Mouse (Mus musculus) left cerebral cortex, postnatal 14 days (tissue): ENCODE results near the gene Btnl10. TPM values are rescaled to one million over a fixed set of nuclear protein-coding genes. Genes with fewer than 3 reads are reported as not detected.

ENCODE experiments used
- DNase-seq, 2 experiments: peaks; one replicate each; pipeline ENCODE4 v3.0.0; 2021 to 2022; ENCODE audit warnings: low spot score in 2 of 2, mixed read lengths in 1 of 2
- intact Hi-C: fragments of 180-260 bp; cut with DNase I; formaldehyde crosslinking; loops from one replicate; pipeline ENCODE4 v1.15.1; 2025
- total RNA-seq, 2 experiments: library from RNA; stranded (reverse); gene quantifications; 2 replicates each; pipeline ENCODE4 v1.2.3; 2021

The Btnl10 gene
- total RNA-seq, 2 experiments from 2014 or later: not detected

DNA sequence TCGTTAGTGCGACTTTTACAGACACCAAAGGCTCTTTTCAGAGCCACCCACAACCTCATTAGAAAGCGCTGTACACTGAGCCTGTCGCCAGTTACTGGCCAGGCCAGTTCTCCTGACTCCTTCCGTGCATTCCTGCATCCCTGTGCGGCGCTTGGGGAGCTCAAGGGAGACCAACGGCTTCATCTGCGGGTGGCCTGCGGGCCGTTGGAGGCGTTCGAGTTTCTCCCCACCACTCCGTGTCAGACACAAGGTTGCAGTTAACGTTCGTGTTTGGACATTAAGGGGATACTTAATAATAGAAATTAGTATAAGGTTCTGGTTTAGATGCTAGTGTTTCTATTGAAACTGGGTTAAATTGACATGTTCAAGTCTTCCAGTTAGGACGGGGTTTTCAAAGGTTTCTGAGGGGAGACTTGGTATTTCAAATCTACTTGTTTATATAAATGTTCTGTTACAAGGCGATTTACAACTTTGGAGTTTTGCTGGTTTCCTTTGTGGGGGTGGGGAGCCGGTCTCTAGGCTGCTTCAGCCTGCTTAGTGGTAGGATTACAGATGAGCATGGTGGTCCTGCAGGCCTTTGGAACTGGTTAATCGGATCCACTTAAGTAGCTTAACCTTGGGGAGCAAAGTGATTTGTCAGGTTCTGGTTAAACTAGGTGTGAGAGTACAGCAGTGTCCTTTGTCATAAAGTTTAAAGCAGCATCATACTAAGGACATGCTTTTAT is 37.6 kb downstream of the Btnl10 start:
- intact Hi-C loops: no loop called here
- DNase-seq: no peak

DNA sequence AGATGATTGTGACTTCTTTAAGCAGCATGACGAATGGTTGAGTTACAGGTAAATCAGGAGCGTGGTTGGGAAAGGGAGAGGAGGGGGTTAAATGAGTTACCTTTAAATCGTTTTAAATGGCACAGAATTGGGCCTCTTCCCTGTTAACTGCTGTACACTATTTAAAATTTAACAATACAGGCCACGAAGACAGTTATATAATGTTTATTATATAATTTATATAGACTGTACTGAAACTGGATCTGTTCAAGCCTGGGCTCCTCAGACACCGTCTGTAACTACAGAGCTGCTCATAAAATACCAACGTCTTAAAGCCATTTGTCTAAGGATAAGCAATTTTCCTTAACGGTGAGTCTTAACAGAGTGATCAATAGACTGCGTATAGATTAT is 38.2 kb downstream of the Btnl10 start:
- intact Hi-C loops: no loop called here
- DNase-seq: no peak

DNA sequence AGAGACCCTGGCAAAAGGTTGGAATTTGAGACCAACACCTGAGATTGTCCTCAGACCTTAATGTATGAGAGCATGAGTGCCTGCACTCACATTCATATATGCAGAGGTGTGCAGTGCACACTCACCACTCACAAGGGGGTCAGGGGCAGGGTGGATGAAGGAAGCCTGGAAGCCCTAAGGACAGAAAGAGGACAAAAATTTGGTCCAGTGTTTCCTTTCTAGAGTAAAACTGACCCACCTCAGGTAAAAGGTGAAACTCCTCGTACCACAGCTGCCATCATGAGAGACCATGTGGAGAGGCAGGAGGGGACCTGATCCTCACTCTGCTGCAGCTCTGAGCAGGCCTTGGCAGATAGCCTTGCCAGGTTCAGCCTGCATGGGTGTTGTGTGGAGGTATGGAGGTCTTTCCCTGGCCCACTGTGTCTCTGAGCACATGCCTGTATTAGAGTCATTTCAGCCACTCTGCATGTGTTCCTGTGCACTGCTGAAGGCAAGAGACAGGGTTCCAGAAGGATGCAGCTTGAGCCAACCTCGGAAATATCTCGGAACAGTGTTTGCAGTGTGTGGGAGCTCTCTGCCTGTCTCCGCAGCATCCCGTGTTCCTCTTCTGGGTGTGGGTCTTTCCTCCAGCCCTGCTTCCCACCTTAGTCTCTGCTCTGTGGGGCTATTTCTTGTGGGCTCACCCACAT is 39.7 kb downstream of the Btnl10 start:
- intact Hi-C loops: no loop called here
- peak in 1 of 2 experiments; percentile 49 for DNase-seq

DNA sequence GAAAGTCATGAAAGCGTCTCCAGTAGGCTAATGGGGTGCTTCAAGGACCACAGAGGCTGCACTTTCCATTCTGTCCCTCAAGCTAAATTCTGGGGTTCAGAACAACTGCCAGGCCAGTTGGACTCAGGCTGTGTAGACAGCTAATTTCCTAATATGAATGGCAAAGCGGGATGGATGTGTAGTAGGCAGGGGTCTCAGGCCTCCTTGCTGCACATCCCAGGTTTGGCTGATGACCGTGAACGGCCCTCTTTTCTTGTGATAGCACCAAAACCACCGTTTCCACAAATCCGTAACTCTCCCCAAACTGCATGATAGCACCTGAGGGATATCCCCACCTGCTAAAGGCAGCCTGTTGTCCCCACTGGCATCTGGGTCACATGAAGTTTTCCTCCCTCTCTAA is 40.8 kb downstream of the Btnl10 start:
- intact Hi-C loops: no loop called here
- no peak for DNase-seq

DNA sequence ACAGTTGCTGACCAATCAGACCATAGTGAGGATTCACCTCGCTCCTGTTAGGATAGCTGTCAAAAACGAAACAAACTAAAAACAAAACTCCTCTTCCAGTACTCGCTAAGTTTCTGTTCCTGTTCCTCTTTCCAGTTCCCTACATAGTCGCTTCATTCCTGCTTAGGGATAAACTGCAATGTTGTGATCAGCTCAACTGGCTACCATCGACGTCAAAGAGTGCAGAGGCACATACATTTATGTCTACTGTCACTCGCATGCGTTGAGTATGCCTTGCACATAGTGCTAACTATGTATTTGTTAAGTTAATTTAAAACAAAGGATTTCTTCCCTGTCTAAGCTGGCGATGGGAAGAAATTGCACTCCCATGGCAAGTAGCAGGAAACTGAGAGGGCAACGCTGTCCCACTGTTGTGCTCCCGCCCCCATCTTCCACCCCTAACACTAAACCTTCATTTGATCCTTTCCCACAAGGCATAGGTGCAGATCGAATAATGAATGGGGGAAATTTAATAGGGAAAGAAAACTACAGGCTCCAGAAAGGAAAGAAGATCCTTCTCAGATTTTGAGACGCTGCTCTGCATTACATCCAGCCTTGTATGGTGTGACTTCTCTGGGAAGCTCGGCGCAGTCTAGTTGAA is 41.6 kb downstream of the Btnl10 start:
- intact Hi-C loops: no loop called here
- DNase-seq: no peak

DNA sequence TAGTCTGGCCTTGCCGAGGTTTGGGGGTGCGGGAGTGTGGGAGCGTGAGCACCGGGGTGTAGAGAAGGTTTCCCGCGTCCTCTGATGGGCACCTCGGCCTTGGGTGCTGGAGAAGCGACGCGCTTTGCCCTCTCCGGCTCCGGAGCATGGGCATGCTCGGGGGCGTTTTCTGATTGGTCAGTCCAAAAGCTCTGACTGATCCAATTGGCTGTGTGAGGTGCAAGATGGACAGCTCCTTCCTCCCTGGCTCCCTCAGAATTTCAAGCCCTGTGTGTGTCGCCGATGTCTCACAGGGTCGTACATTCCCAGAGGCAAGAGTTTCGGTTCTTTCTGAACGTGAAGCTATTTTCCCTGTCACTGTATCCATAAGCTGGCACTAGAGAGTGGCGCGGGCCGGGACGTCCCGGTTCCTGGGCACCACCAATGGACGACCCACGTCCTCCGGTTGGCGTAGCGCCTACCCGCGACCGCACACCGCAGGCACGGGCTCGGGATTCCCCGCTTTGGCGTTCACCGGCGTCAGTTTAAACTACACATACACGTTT is 42.3 kb downstream of the Btnl10 start:
- intact Hi-C loops: loop anchor here (10.0 kb wide), 1 partner anchor 335 kb away; the partner anchor contains the start of gene Wnt3a
- peak; percentile 73 to 80 for DNase-seq

DNA sequence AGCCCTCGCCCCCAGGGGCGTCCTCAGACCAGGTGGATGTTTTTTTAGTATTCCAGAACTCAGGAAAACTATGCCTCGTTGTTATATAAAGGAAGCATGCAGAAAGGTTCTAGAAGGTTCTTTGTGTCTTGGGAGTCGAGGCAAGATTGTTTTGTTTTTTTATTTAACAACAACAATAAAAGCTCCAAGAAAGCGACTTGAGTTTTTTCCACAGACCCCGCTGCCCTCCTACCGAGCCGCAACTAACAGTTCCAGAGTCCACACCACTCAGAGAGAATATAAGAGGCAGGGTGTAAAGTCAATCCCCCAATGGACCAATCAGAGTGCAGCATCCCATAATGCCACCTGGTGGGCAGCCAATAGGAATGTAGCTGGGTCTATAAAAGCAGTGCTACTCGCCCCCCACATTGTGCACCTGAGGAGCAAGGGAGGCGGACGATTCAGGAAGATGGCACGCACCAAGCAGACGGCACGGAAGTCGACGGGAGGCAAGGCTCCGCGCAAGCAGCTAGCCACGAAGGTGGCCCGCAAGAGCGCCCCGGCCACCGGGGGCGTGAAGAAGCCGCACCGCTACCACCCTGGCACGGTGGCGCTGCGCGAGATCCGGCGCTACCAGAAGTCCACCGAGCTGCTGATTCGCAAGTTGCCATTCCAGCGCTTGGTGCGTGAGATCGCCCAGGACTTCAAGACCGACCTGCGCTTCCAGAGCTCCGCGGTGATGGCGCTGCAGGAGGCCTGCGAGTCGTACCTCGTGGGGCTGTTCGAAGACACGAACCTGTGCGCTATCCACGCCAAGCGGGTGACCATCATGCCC is 43.9 kb downstream of the Btnl10 start:
- intact Hi-C loops: loop anchor here (10.0 kb wide), 1 partner anchor 333 kb away; the partner anchor contains the start of gene Wnt3a
- DNase-seq: no peak

DNA sequence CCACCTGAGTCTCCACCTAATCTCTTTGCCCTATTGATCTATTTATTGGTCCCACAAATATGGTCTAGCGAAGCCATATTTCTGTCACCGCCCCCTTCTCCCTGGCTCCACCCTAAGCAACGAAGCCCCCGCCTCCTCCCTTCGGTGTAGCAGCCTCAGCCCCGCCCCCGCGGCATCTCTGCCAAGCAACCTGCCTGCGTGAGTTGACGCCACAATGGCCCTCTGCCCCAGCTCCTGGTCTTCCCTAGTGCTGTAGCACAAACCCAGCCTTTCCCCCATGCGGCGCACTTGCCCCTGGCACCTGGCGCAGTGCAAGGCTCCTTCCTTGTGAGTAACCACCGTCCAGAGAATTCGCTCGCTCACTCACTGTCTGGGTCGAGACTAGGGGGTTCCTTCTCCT is 45.8 kb downstream of the Btnl10 start:
- no peak for DNase-seq
- intact Hi-C loops: loop anchor here (10.0 kb wide), 1 partner anchor 331 kb away; the partner anchor contains the start of gene Wnt3a

DNA sequence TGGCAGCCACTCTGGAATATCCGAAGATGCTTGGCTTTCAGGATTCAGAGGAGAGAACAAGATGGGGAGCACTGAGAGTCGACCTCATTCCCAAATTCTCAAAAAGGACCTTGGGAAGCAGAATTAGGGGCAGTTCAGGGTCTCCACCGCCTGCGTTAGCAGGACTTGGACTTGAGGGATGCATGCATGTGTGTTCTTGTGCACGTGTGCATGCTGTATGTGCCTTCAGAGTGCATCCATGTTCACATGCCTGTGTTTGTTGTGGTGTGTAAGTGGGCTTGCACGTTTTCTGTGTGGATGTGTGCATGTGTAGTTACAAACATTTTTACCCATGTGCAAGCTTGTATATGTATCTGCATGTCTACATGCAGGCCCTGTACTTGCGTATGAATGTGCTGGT is 46.5 kb downstream of the Btnl10 start:
- no peak for DNase-seq
- intact Hi-C loops: loop anchor here (10.0 kb wide), 1 partner anchor 331 kb away; the partner anchor contains the start of gene Wnt3a

DNA sequence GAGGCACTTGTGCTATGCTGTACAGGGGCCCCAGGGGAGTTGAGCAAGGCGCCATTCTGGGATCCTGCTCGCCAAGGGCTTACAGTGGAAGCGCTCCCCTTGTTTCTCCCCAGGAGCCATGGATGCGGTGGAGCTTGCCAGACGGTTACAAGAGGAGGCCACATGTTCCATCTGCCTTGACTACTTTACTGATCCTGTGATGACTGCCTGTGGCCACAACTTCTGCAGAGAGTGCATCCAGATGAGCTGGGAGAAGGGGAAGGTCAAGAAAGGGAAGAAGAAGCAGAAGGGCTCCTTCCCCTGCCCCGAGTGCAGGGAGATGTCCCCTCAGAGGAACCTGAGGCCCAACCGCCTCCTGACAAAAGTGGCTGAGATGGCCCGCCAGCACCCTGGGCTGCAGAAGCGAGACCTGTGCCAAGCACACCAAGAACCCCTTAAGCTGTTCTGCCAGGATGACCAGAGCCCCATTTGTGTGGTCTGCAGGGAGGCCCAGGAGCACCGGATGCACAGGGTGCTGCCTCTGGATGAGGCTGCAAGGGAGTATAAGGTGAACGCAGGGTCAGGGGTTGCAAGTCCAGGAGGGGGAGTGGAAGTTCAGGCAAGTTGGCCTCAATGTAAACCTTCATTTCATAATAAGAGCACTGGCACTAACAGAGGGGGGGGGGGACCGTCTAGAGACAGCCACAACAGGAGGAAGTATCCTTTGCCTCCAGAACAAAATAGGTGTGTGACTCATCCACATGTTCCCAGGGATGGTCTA is 47.5 kb downstream of the Btnl10 start:
- intact Hi-C loops: loop anchor here (10.0 kb wide), 1 partner anchor 330 kb away; the partner anchor contains the start of gene Wnt3a

DNA sequence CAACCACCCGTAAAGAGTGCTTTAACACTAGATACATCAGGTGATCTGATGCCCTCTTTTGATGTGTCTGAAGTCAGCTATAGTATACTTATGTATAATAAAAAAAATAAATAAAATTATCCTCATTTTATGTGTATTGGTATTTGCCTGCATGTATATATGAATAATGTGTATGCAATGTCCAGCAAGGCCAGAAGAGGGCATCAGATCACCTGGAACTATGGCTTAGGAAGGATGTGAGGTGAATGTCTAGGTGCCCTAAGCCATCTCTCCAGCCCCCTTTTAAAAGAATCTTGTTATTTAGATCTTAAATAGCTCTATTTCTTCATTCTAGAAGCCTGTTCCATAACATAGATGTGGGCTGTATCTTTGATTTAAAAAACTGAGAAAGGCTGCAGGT is 49.6 kb downstream of the Btnl10 start:
- DNase-seq: no peak
- intact Hi-C loops: loop anchor here (10.0 kb wide), 1 partner anchor 327 kb away; the partner anchor contains the start of gene Wnt3a

More for the DNA sequence above, 47.5 kb downstream of the Btnl10 start:
- DNase-seq: no peak

DNA sequence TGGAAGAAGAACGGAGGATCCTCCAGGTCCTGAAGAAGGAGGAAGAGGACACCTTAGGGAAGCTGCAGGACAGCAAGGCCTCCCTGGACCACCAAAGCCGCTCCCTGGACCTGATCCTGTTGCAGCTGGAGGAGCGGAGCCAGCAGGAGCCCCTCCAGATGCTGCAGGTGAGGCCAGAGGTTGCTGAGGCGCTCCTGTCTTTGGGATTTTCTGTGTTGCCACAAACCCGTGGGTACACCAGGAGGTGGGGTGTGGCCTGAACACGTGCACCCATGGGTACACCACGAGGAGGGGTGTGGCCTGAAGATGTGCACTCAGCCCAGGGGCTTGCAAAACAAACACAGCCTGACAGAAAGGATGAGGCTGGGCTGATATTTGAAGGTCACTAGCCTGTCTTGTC is 50.8 kb downstream of the Btnl10 start:
- intact Hi-C loops: loop anchor here (10.0 kb wide), 1 partner anchor 326 kb away; the partner anchor contains the start of gene Wnt3a
- no peak for DNase-seq

DNA sequence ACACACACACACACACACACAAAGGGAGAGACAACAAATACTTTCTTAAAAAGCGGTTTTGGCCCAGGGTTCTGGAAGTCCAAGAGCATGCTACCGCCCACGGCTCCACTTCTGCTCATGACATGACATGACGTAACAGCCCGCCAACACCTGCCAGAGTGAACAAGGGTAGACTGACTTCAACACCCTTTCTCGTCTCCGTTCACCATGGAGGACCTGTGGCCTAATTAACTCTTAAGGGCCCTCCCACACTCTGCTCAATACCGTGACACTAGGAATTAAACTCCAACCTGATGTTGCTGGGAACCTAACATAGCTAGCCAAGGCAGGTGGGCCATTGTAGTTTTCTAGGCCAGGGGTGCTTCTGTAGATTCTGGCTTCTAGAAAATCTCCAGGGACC is 51.3 kb downstream of the Btnl10 start:
- DNase-seq: no peak
- intact Hi-C loops: loop anchor here (10.0 kb wide), 1 partner anchor 326 kb away; the partner anchor contains the start of gene Wnt3a

DNA sequence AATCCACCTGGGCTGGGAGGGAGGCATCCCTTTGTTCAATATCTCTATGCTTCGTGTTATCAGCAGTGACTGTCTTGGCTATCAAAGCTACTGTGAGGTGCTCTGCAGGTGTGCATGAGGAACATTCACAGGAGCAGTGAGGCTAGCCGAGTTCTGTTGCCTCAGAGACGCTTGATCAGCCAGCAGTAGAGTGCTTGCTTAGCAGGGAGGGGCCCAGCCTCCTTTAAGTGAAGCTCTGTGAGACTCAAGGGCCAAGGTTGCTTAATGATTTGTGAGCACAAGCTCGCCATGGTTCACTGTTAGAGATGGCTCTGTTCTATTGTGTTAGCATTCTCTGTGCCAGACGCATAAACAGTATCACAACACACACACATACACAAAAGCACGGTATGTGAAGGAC is 52.0 kb downstream of the Btnl10 start:
- intact Hi-C loops: loop anchor here (10.0 kb wide), 2 partner anchors 215 to 325 kb away; partner anchors contain the start of genes Gjc2 and Wnt3a
- DNase-seq: no peak

DNA sequence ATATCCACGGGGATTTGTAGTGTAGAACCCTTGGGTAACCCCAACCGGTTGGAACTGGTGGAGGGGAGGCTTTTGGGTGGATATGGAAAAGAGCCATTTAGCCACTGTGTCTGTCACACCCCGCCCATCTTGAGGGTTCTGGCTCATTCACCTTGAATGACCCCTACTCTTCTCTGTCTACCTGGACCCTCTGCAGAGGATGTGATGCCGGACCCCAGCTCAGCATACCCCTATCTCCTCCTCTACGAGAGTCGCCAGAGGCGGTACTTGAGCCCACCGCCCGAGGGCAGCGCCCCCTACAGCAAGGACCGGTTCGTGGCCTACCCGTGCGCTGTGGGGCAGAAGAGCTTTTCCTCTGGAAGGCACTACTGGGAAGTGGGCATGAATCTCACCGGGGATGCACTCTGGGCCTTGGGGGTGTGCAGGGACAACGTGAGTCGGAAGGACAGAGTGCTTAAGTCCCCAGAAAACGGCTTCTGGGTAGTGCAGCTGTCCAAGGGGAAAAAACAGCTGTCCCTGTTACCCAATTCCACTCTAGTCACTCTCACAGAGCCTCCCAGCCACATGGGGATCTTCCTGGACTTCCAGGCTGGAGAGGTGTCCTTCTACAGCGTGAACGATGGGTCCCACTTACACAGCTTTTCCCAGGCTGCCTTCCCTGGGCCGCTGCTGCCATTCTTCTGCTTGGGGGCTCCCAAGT is 53.3 kb downstream of the Btnl10 start:
- DNase-seq: no peak
- intact Hi-C loops: loop anchor here (10.0 kb wide), 1 partner anchor 214 kb away; the partner anchor contains the start of gene Gjc2

DNA sequence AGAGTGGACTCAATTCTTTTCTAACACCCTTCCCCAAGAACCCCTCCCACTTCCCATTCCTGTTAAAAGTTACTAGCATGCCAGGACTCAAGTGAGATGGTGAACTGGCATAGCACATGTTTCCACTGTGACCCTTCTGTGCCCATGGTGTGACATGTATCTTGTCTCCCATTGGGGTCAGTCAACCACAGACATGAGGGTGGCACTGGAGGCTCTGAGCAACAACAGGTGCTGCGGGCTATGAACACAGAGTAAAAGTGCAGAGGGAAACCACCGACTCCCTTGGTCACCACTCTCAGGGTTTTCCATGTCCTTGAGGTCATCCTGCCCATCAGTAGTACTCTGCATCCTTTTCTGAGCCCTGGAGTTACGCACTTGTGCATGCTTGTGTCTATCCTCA is 54.1 kb downstream of the Btnl10 start:
- intact Hi-C loops: loop anchor here (10.0 kb wide), 1 partner anchor 213 kb away; the partner anchor contains the start of gene Gjc2

DNA sequence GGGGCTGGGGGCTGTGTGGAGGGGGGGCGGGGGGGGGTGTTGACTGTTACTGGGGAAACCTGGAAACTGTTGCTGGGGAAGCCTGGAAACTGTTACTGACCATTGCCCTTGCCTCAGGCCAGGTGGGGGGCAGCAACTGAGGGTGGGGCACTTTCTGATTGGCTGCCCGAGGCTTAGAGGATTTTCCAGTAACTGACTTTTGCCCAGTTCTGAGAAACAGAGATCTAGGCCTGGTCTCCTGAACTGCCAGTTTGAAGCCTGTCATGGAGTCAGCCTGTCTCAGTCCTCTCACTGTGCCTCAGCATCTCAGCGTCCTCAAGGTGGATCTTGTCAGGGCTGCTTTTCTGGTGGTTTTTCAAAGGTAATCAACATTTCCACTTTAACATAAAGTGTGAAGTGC is 56.7 kb downstream of the Btnl10 start:
- intact Hi-C loops: loop anchor here (10.0 kb wide), 1 partner anchor 210 kb away; the partner anchor contains the start of gene Gjc2
- DNase-seq: no peak

More for the DNA sequence above, 54.1 kb downstream of the Btnl10 start:
- no peak for DNase-seq
